Mouse (Mus musculus) cerebellum, postnatal 4 days (tissue): ENCODE results near the gene Scd2.
"Not testable (repeated sequence)": the region's sequence is repeated elsewhere in the genome, so short reads cannot be mapped to it uniquely, and the experiment has no call there.

ENCODE experiments used
- DNase-seq, 2 experiments: peaks; one replicate each; pipeline ENCODE4 v3.0.0; 2022; ENCODE audit warnings: low spot score in 2 of 2, mixed read lengths in 1 of 2

The Scd2 gene

GRCm38 (mm10) chr19:44273711-44274110 lies 19.8 kb upstream of the Scd2 start:
- no peak for DNase-seq

- no peak for DNase-seq
These were observed 19.0 kb upstream of the Scd2 start for GRCm38 (mm10) chr19:44274452-44274851.

GRCm38 (mm10) chr19:44275418-44275817 lies 18.1 kb upstream of the Scd2 start:
- DNase-seq = no peak

- DNase-seq = no peak
These were observed 16.6 kb upstream of the Scd2 start for GRCm38 (mm10) chr19:44276861-44277260.

- DNase-seq = no peak
These were observed 15.5 kb upstream of the Scd2 start for GRCm38 (mm10) chr19:44277931-44278330.

- no peak for DNase-seq
These were observed 12.7 kb upstream of the Scd2 start for GRCm38 (mm10) chr19:44280755-44281154.

- not testable (repeated sequence) for DNase-seq
These were observed 11.5 kb upstream of the Scd2 start for GRCm38 (mm10) chr19:44281825-44282447.

- DNase-seq = no peak
These were observed 10.8 kb upstream of the Scd2 start for GRCm38 (mm10) chr19:44282534-44283156.

- no peak for DNase-seq
These were observed 10.1 kb upstream of the Scd2 start for GRCm38 (mm10) chr19:44283157-44284024.

GRCm38 (mm10) chr19:44284025-44284695 lies 9.3 kb upstream of the Scd2 start:
- DNase-seq = peak; percentile 80 to 91

GRCm38 (mm10) chr19:44284723-44285122 lies 8.8 kb upstream of the Scd2 start:
- DNase-seq = no peak

- DNase-seq = no peak
These were observed 7.9 kb upstream of the Scd2 start for GRCm38 (mm10) chr19:44285554-44285953.

- no peak for DNase-seq
These were observed 7.4 kb upstream of the Scd2 start for GRCm38 (mm10) chr19:44286109-44286508.

- no peak for DNase-seq
These were observed 5.9 kb upstream of the Scd2 start for GRCm38 (mm10) chr19:44287415-44288110.

GRCm38 (mm10) chr19:44292083-44292482 lies 1.4 kb upstream of the Scd2 start:
- no peak for DNase-seq

GRCm38 (mm10) chr19:44292483-44292882 lies 991 bp upstream of the Scd2 start:
- DNase-seq = peak in 1 of 2 experiments; percentile 38

- peak; percentile 69 to 89 for DNase-seq
These were observed 486 bp downstream of the Scd2 start for GRCm38 (mm10) chr19:44293769-44294551.

GRCm38 (mm10) chr19:44294588-44295041 lies 1.1 kb downstream of the Scd2 start:
- peak; percentile 83 to 89 for DNase-seq

- peak in 1 of 2 experiments; percentile 21 for DNase-seq
These were observed 1.8 kb downstream of the Scd2 start for GRCm38 (mm10) chr19:44295251-44295650.

- peak; percentile 80 to 88 for DNase-seq
These were observed 2.3 kb downstream of the Scd2 start for GRCm38 (mm10) chr19:44295741-44296140.
